Mouse (Mus musculus) limb, embryonic 12.5 days (tissue): ENCODE measurements at regions not wholly inside any gene's neighbourhood (a gene's known extent, or its start where the extent isn't known, plus 50 kb on each side); places are given as distances from the start of the nearest gene placed in this dataset.
A peak's percentile ranks its signal among the peaks of the same experiment; 100 is the strongest.

Experiments
- ATAC-seq: fragments of 200-750 bp; cut with Nextera tagmentation; 2 replicates; pipeline ENCODE4 v1.8.0; 2017; ENCODE audit warnings: low read depth, moderate TSS enrichment; ENCODE audit not compliant: insufficient number of reproducible peaks, insufficient read depth, low FRiP score, low TSS enrichment
- H3K27ac ChIP-seq: fragments of 300-500 bp; sonication (generic); 2 replicates; pipeline ENCODE4 v1.5.1; 2016; ENCODE audit warnings: mild to moderate bottlenecking, moderate library complexity
- H3K27me3 ChIP-seq: fragments of 300-500 bp; sonication (generic); 2 replicates; pipeline ENCODE4 v1.6.1; 2016; ENCODE audit warnings: mild to moderate bottlenecking, moderate library complexity
- H3K36me3 ChIP-seq: fragments of 300-500 bp; sonication (generic); 2 replicates; pipeline ENCODE4 v1.6.1; 2016; ENCODE audit warnings: mild to moderate bottlenecking, moderate library complexity
- H3K4me1 ChIP-seq: fragments of 300-500 bp; sonication (generic); replicated peaks from 2 replicates; pipeline ENCODE4 v1.6.1; 2016
- H3K4me2 ChIP-seq: fragments of 300-500 bp; sonication (generic); 2 replicates; pipeline ENCODE4 v1.6.1; 2016; ENCODE audit warnings: mild to moderate bottlenecking, moderate library complexity
- H3K4me3 ChIP-seq: fragments of 300-500 bp; sonication (generic); replicated peaks from 2 replicates; pipeline ENCODE4 v1.5.1; 2016; ENCODE audit warnings: mild to moderate bottlenecking
- H3K9ac ChIP-seq: fragments of 300-500 bp; sonication (generic); replicated peaks from 2 replicates; pipeline ENCODE4 v1.6.1; 2016; ENCODE audit warnings: mild to moderate bottlenecking, moderate library complexity
- H3K9me3 ChIP-seq: fragments of 300-500 bp; sonication (generic); 2 replicates; pipeline ENCODE4 v1.6.1; 2016; ENCODE audit warnings: mild to moderate bottlenecking, moderate library complexity
- WGBS: fragments of 180-500 bp; shearing (Covaris S2); methylation state at CpG from one replicate; pipeline ENCODE4 v1.1.7; 2016; 5-methylcytosine and 5-hydroxymethylcytosine counted together

DNA sequence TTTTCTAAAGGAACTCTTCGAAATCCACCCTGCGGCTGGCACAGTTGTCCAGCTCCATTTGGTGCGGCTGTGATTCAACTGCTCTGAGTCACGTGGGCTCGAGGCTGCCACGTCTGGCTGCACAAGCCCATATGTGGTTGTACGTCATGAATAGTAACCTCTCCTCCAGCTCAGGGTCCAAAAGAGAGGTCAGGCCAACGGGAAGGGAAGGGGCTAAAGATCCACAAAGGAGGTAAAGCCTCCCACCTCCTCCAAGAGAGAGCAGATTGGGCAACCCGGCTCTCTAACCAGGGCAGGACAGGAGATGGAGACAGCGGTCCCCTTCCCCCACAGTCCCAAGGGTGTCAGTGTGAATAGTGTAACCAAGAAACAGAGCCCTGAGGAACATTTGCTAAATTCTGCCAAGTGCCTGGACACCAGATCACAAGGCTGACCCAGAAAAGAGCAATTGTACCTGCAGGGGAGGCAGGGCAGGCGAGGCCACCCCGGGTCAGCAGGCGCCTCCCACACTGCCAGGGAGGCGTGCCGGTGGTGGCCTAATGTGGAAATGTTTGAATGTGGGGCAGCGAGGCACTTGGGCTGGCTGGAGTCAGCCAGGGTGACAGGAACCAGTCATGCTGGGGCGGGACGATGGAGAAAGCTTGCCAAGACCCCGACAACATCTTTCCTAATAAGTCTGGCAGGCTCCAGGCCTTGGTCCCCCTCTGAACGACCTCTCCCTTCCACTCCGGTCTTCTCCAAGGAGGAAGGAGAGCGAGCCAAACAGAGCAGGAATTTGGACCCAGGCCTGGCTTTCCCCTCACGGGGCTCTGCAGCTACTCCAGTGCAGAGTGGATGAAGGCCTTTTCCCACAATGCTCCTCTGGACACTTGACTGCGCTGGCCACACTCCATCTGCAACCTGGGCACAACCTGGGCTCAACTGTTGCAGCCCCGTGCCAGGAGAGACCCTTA is 142.0 kb upstream of the Irf2bp2 start:
- Histone ChIP-seq H3K27me3 (no peaks in the 10 kb centered on the region), H3K36me3 (no peaks in the 10 kb centered on the region), H3K4me2 (peak overlapping the region; percentile 13; the same call in 1 of the 2 replicates), H3K9me3 (no peaks in the 10 kb centered on the region), H3K9ac (no peak overlapping the region), H3K4me1 (peaks cover 53% of the 10 kb centered on the region), H3K27ac (peak overlapping the region; percentile 89), H3K4me3 (no peak overlapping the region)
- 30% methylated on average over 25 of the region's 25 CpGs for WGBS
- ATAC-seq, result peak; percentile 24; the same call in 1 of the 2 replicates

DNA sequence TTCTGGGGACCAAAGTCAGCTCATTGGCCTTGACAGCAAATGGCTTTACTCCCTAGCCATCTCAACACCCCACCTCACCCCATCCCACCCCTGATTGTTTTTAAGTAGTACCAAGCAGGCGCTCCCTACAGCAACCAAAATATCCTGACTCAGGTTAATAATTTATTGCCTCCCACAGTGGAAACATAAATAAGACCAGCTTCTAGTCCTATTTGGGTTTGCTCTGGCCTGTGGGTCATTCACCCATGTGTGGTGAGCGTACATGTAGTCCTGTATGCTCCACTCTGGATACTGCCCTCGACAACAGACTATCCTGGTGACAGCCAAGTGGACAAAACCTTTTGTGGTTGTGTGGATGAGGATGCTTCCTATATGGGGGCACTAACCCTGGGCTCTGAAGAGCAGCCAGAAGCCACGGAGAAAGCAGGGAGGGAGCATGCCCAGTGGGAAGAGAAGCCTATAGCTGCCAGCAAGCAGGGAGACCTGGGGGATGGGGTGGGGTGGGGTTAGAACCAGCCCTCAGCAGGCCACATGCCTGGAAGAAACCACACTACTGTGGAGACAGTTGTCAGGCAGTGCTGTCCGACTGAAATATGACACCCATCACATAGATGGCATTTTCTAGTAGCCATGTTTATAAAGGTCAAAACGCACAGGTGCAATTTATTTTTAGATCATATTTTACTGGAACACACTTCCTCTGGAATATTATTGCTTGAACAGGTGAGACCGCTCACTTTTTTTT is 141.1 kb upstream of the Irf2bp2 start:
- Histone ChIP-seq H3K36me3 (no peaks in the 10 kb centered on the region), H3K9ac (no peak overlapping the region), H3K4me3 (no peak overlapping the region), H3K27ac (peak overlapping the region; percentile 66), H3K27me3 (no peaks in the 10 kb centered on the region), H3K4me1 (peaks cover 53% of the 10 kb centered on the region), H3K4me2 (no peak overlapping the region), H3K9me3 (no peaks in the 10 kb centered on the region)
- WGBS, result 56% methylated on average over 7 of the region's 7 CpGs
- peak; percentile 53; the same call in 1 of the 2 replicates for ATAC-seq

- no peak overlapping the region for H3K4me2 ChIP-seq
- ATAC-seq, result no peak
- H3K9ac ChIP-seq, result no peak overlapping the region
- WGBS, result 75% methylated on average over 6 of the region's 6 CpGs
- no peaks in the 10 kb centered on the region for H3K27me3 ChIP-seq
- H3K36me3 ChIP-seq, result no peaks in the 10 kb centered on the region
- H3K4me1 ChIP-seq, result peaks cover 57% of the 10 kb centered on the region
- peak overlapping the region; percentile 47; the same call in 1 of the 2 replicates for H3K27ac ChIP-seq
- no peak overlapping the region for H3K4me3 ChIP-seq
- H3K9me3 ChIP-seq, result no peaks in the 10 kb centered on the region
These were observed 140.0 kb upstream of the Irf2bp2 start for GRCm38 (mm10) chr8:126733779-126734178.

DNA sequence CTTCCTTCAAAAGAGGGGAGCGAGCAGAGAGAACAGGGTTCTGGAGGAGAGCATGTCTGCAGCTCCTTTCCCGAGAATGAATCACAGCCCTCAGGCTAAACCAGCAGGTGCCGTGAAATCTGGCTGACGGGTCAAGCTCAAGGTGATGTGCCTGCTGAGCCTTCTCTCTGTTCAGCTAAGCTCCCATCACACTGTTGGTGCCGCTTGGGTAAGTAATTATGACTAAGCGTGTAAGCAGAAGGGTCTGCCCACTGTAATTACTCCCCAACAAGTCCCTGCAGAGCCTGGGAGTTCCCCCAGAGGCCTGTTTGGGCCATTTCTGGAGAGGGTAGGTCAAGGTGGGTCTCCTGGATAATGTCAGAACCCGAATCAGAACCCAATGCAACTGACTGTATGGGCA is 139.5 kb upstream of the Irf2bp2 start:
- Histone ChIP-seq H3K27me3 (no peaks in the 10 kb centered on the region), H3K27ac (no peak overlapping the region; the same call in 1 of the 2 replicates), H3K4me3 (no peak overlapping the region), H3K36me3 (no peaks in the 10 kb centered on the region), H3K4me1 (peaks cover 60% of the 10 kb centered on the region), H3K9ac (no peak overlapping the region), H3K4me2 (no peak overlapping the region), H3K9me3 (no peaks in the 10 kb centered on the region)
- no peak for ATAC-seq
- 37% methylated on average over 7 of the region's 7 CpGs for WGBS

DNA sequence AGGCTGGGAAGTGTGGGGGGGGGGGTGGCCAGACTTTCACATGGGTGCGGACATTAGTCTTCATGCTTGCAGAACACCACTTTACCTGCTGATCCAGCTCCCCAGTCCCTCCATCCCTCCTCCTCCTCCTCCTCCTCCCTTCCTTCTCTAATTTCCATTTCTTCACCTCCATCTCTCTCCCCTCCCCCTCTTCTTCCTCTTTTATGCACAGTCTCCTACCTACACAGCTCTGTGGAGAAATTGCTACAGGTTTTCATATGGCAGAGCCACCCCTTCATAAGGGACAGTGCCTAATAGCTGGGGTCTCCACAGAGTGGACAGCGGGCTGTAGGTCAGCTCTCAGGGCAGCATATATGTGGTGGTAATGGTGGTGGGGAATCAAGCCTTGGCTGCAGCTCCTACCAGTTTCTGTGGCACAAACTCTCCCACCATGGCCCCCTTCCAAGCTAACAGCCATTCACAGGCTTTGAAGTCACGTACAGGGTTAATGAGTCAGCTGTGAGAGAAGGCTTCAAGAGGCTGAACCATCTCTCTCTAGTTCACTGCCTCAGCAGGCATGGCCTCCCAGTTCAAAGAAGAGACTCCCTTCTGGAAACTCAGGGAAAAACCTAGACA is 136.3 kb upstream of the Irf2bp2 start:
- Histone ChIP-seq H3K9me3 (peaks cover 6% of the 10 kb centered on the region; the same call in 1 of the 2 replicates), H3K27ac (no peak overlapping the region), H3K9ac (no peak overlapping the region), H3K4me1 (peaks cover 37% of the 10 kb centered on the region), H3K4me2 (no peak overlapping the region), H3K36me3 (no peaks in the 10 kb centered on the region), H3K4me3 (no peak overlapping the region), H3K27me3 (no peaks in the 10 kb centered on the region)
- 67% methylated on average over 2 of the region's 3 CpGs for WGBS
- no peak for ATAC-seq

DNA sequence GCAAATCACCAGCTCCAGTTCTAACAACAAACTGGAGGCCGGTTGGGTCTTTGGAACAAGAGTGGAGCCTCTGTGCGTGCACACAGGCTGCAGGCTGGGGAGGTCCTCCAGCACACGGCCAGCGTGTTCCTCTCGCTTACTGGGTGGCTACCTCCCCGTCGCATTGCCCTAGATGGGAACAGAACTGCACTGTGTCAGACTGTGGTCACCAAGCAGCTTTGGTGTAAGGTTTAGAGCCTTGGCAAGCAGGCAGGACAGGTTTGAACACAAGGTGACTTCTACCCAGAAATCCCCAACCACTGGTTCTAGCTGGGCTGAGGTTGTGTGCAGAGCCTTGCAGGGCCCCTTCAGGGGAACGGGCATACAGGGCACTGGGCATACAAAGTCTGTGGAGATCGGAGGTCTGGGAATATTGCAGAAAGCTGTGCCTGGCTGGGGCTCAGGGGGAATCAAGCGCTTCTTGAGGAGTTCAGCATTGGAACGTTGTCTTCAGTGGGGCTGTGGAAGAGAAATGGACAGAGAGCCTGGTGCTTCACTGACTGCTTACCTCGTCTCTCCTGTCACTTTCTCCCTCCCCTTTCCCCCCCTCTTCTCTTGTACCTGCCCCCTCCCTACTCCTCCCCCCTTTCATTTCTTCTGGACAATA is 135.3 kb upstream of the Irf2bp2 start:
- H3K4me1 ChIP-seq, result peaks cover 27% of the 10 kb centered on the region
- H3K36me3 ChIP-seq, result no peaks in the 10 kb centered on the region
- H3K4me3 ChIP-seq, result no peak overlapping the region
- peak overlapping the region; percentile 59; the same call in 1 of the 2 replicates for H3K27ac ChIP-seq
- WGBS, result 77% methylated on average over 12 of the region's 12 CpGs
- H3K27me3 ChIP-seq, result no peaks in the 10 kb centered on the region
- no peak for ATAC-seq
- peaks cover 6% of the 10 kb centered on the region; the same call in 1 of the 2 replicates for H3K9me3 ChIP-seq
- H3K9ac ChIP-seq, result no peak overlapping the region
- H3K4me2 ChIP-seq, result no peak overlapping the region

DNA sequence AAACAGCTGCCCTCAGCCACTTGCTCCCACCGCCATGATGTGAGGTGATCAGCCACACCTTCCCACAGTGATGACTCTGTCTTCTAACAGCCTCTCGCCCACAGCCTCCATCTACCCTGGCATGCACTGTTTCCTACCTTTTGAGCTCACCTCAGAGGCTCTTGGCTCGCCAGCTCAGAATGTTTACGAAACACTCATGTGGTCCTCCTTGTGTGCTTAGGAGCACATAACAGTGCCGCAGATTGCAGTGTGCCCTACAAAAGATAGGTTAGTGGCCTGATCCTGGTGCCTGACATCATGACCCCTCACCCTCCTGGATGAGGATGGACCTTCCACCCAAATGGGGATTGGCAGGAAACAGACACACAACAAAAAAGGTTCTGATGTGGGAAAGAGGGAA is 134.3 kb upstream of the Irf2bp2 start:
- no peak for ATAC-seq
- 94% methylated on average over 5 of the region's 5 CpGs for WGBS

DNA sequence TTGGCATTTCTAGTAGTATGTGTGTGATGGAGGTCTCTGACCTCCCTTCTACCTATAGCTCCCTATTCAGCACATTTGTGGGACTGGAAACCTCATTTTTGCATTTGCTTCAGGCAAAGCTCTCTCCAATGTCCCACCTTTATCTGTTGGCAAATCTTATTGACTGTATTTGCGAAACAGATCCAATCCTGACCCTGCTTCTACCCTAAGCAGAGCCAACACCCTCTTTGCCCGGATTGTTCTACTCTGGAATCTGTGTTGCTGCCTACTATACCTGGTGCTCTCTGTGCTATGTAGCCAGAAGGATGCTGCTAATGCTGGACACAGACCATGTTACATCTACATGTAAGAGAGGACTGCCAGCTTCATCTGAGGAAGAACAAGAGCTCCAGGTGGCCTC is 133.3 kb upstream of the Irf2bp2 start:
- no peaks in the 10 kb centered on the region for H3K27me3 ChIP-seq
- peaks cover 10% of the 10 kb centered on the region for H3K4me1 ChIP-seq
- no peak for ATAC-seq
- 93% methylated on average over 2 of the region's 2 CpGs for WGBS
- H3K36me3 ChIP-seq, result no peaks in the 10 kb centered on the region
- peaks cover 6% of the 10 kb centered on the region; the same call in 1 of the 2 replicates for H3K9me3 ChIP-seq
- no peak overlapping the region for H3K9ac ChIP-seq
- H3K4me2 ChIP-seq, result no peak overlapping the region
- no peak overlapping the region for H3K4me3 ChIP-seq
- no peak overlapping the region for H3K27ac ChIP-seq

More for the DNA sequence above, 134.3 kb upstream of the Irf2bp2 start:
- H3K36me3 ChIP-seq, result no peaks in the 10 kb centered on the region
- peaks cover 20% of the 10 kb centered on the region for H3K4me1 ChIP-seq
- H3K9ac ChIP-seq, result no peak overlapping the region
- no peak overlapping the region for H3K4me3 ChIP-seq
- H3K27me3 ChIP-seq, result no peaks in the 10 kb centered on the region
- H3K27ac ChIP-seq, result no peak overlapping the region
- no peak overlapping the region for H3K4me2 ChIP-seq
- H3K9me3 ChIP-seq, result peaks cover 6% of the 10 kb centered on the region; the same call in 1 of the 2 replicates

- Histone ChIP-seq H3K4me3 (no peak overlapping the region), H3K4me1 (0 out of 2 replicates have a peak, but pooled peaks cover 6% of the 10 kb centered on the region), H3K9me3 (peaks cover 6% of the 10 kb centered on the region; the same call in 1 of the 2 replicates), H3K27ac (no peak overlapping the region), H3K27me3 (no peaks in the 10 kb centered on the region), H3K9ac (no peak overlapping the region), H3K4me2 (no peak overlapping the region), H3K36me3 (no peaks in the 10 kb centered on the region)
- no peak for ATAC-seq
- 83% methylated on average over 9 of the region's 9 CpGs for WGBS
These were observed 129.7 kb upstream of the Irf2bp2 start for GRCm38 (mm10) chr8:126723259-126724122.

- no peak for ATAC-seq
- Histone ChIP-seq H3K9ac (no peak overlapping the region), H3K9me3 (peaks cover 6% of the 10 kb centered on the region; the same call in 1 of the 2 replicates), H3K36me3 (no peaks in the 10 kb centered on the region), H3K4me1 (0 out of 2 replicates have a peak, but pooled peaks cover 6% of the 10 kb centered on the region), H3K27me3 (no peaks in the 10 kb centered on the region), H3K4me2 (no peak overlapping the region), H3K27ac (no peak overlapping the region), H3K4me3 (no peak overlapping the region)
- WGBS, result 73% methylated on average over 10 of the region's 10 CpGs
These were observed 127.8 kb upstream of the Irf2bp2 start for GRCm38 (mm10) chr8:126721621-126722020.
